Mouse (Mus musculus) CH12.LX (cell line): Measurements from ENCODE around the gene Gas2l1. TPM values are rescaled to one million over a fixed set of nuclear protein-coding genes. Genes with fewer than 3 reads are reported as not detected.

Experiments used
- DNase-seq: peaks from one replicate; pipeline ENCODE4 v3.0.0-alpha.2; 2013; ENCODE audit errors: extremely low read depth
- H3K27ac ChIP-seq: 2 replicates; pipeline ENCODE4 v1.5.1; 2012; ENCODE audit warnings: low read depth, mild to moderate bottlenecking, control low read depth, moderate library complexity; ENCODE audit not compliant: insufficient read depth
- H3K27me3 ChIP-seq: replicated peaks from 2 replicates; pipeline ENCODE3; 2012; ENCODE audit warnings: inconsistent platforms
- H3K36me3 ChIP-seq, 2 experiments: replicated peaks in 1 of 2; 2 replicates each; pipeline versions ENCODE3 to v1.6.1; 2012; ENCODE audit warnings: inconsistent platforms in 1 of 2, low read length in 1 of 2, mild to moderate bottlenecking in 1 of 2, mixed read lengths in 1 of 2, moderate library complexity in 1 of 2; ENCODE audit not compliant: control insufficient read depth in 1 of 2, insufficient read depth in 1 of 2
- H3K4me1 ChIP-seq, 2 experiments: 2 replicates each; pipeline ENCODE4 v1.6.1; 2012; ENCODE audit warnings: inconsistent platforms in 1 of 2, moderate library complexity in 1 of 2; ENCODE audit not compliant: insufficient read depth in 2 of 2, control insufficient read depth in 1 of 2
- H3K4me2 ChIP-seq: 2 replicates; pipeline ENCODE4 v1.6.1; 2012; ENCODE audit warnings: low read depth, mild to moderate bottlenecking, control low read depth; ENCODE audit not compliant: poor library complexity, insufficient read depth, severe bottlenecking
- H3K4me3 ChIP-seq, 3 experiments: fragments of 150-350 bp in 1 of 3; sonication (generic) in 1 of 3; replicated peaks in 1 of 3; 2 replicates each; pipeline versions ENCODE3 to v1.5.1; 2011 to 2012; ENCODE audit warnings: low read depth in 2 of 3, low read length in 2 of 3, mild to moderate bottlenecking in 2 of 3, moderate library complexity in 2 of 3, control low read depth in 1 of 3, improper control_type of control experiment in 1 of 3, inconsistent platforms in 1 of 3, mixed read lengths in 1 of 3; ENCODE audit not compliant: poor library complexity in 1 of 3
- H3K79me2 ChIP-seq: replicated peaks from 2 replicates; pipeline ENCODE4 v1.6.1; 2012; ENCODE audit warnings: mild to moderate bottlenecking, moderate library complexity; ENCODE audit not compliant: control insufficient read depth, poor library complexity, insufficient read depth, severe bottlenecking; ENCODE audit errors: extremely low read depth
- H3K9ac ChIP-seq: 2 replicates; pipeline ENCODE4 v1.6.1; 2012; ENCODE audit warnings: low read depth, mild to moderate bottlenecking, control low read depth, moderate library complexity; ENCODE audit not compliant: insufficient read depth
- H3K9me3 ChIP-seq: replicated peaks from 2 replicates; pipeline ENCODE3; 2012; ENCODE audit warnings: low read length, inconsistent platforms, mixed read lengths
- CTCF ChIP-seq, 2 experiments: IDR thresholded peaks in 1 of 2; conservative IDR thresholded peaks in 1 of 2; 2 replicates each; pipeline ENCODE4 v1.5.1; 2011 to 2012; ENCODE audit warnings: low read depth in 2 of 2, low read length in 2 of 2, improper control_type of control experiment in 1 of 2, inconsistent platforms in 1 of 2, mild to moderate bottlenecking in 1 of 2, moderate library complexity in 1 of 2
- EP300 ChIP-seq: IDR thresholded peaks from 2 replicates; pipeline ENCODE4 v1.6.1; 2011; ENCODE audit warnings: low read length, improper control_type of control experiment
- ETS1 ChIP-seq: conservative IDR thresholded peaks from 2 replicates; pipeline ENCODE4 v1.6.1; 2012; ENCODE audit warnings: low read depth, mild to moderate bottlenecking, inconsistent platforms, low read length, improper control_type of control experiment, moderate library complexity
- GABPA ChIP-seq: IDR thresholded peaks from 2 replicates; pipeline ENCODE4 v1.6.1; 2012; ENCODE audit warnings: low read depth, low read length, improper control_type of control experiment, inconsistent platforms; ENCODE audit not compliant: insufficient replicate concordance
- HCFC1 ChIP-seq: IDR thresholded peaks from 2 replicates; pipeline ENCODE4 v1.6.1; 2012; ENCODE audit warnings: low read depth, mild to moderate bottlenecking, inconsistent platforms, low read length, improper control_type of control experiment
- IRF4 ChIP-seq: IDR thresholded peaks from 2 replicates; pipeline ENCODE4 v1.6.1; 2014; ENCODE audit warnings: low read depth, mild to moderate bottlenecking, inconsistent platforms, low read length, improper control_type of control experiment
- KAT2A ChIP-seq: IDR thresholded peaks from 2 replicates; pipeline ENCODE4 v1.6.1; 2012; ENCODE audit warnings: low read length, improper control_type of control experiment, inconsistent platforms; ENCODE audit not compliant: insufficient replicate concordance
- MAX ChIP-seq: IDR thresholded peaks from 2 replicates; pipeline ENCODE4 v1.6.1; 2011; ENCODE audit warnings: low read length, improper control_type of control experiment
- NRF1 ChIP-seq: IDR thresholded peaks from 2 replicates; pipeline ENCODE4 v1.6.1; 2014; ENCODE audit warnings: low read depth, mild to moderate bottlenecking, inconsistent platforms, low read length, improper control_type of control experiment, moderate library complexity
- RAD21 ChIP-seq: IDR thresholded peaks from 2 replicates; pipeline ENCODE4 v1.6.1; 2011; ENCODE audit warnings: low read depth, mild to moderate bottlenecking, low read length, improper control_type of control experiment, moderate library complexity
- RCOR1 ChIP-seq: conservative IDR thresholded peaks from 2 replicates; pipeline ENCODE4 v1.6.1; 2012; ENCODE audit warnings: low read depth, mild to moderate bottlenecking, inconsistent platforms, low read length, improper control_type of control experiment
- SMC3 ChIP-seq: IDR thresholded peaks from 2 replicates; pipeline ENCODE4 v1.6.1; 2011; ENCODE audit warnings: low read depth, low read length, improper control_type of control experiment
- TBP ChIP-seq: conservative IDR thresholded peaks from 2 replicates; pipeline ENCODE4 v1.6.1; 2011; ENCODE audit warnings: low read depth, low read length, improper control_type of control experiment
- TCF12 ChIP-seq: IDR thresholded peaks from 2 replicates; pipeline ENCODE4 v1.6.1; 2014; ENCODE audit warnings: low read depth, mild to moderate bottlenecking, inconsistent platforms, low read length, improper control_type of control experiment
- UBTF ChIP-seq: IDR thresholded peaks from 2 replicates; pipeline ENCODE4 v1.6.1; 2012; ENCODE audit warnings: low read depth, mild to moderate bottlenecking, inconsistent platforms, low read length, improper control_type of control experiment, moderate library complexity
- ZC3H11A ChIP-seq: IDR thresholded peaks from 2 replicates; pipeline ENCODE4 v1.6.1; 2012; ENCODE audit warnings: low read depth, mild to moderate bottlenecking, inconsistent platforms, low read length, improper control_type of control experiment
- ZKSCAN1 ChIP-seq: IDR thresholded peaks from 2 replicates; pipeline ENCODE4 v1.6.1; 2012; ENCODE audit warnings: low read depth, inconsistent platforms, low read length, improper control_type of control experiment, borderline replicate concordance
- ZMIZ1 ChIP-seq: IDR thresholded peaks from 2 replicates; pipeline ENCODE4 v1.6.1; 2012; ENCODE audit warnings: low read depth, mild to moderate bottlenecking, inconsistent platforms, low read length, improper control_type of control experiment
- dilution Hi-C: fragments of 300-500 bp; cut with MboI; formaldehyde crosslinking; loops from 2 replicates; pipeline ENCODE4 v1.14.3; 2020; ENCODE audit warnings: low sequenced_read_pairs; ENCODE audit not compliant: extremely low pct_unique_long_range_greater_than_20kb, extremely low pct_ligation_motif_present
- in situ Hi-C: fragments of 300-500 bp; cut with MboI; formaldehyde crosslinking; loops from 3 replicates; pipeline ENCODE4 v1.14.3; 2019; ENCODE audit warnings: low sequenced_read_pairs, low pct_ligation_motif_present, low pct_unique_long_range_greater_than_20kb, mixed read lengths
- polyA plus RNA-seq: library from polyadenylated mRNA; unstranded; fragments of >175 nt; gene quantifications from 2 replicates; pipeline ENCODE4 v1.2.1, GENCODE M21; 2012; ENCODE audit warnings: low read depth; ENCODE audit not compliant: insufficient read length
- total RNA-seq, 2 experiments: library from RNA; depleted of rRNA; stranded (reverse); fragments of 300-350 nt in 1 of 2; fragments of >200 nt in 1 of 2; gene quantifications; 2 replicates each; pipeline ENCODE4 v1.2.3; 2012 to 2014

Gas2l1 gene
- total and polyA plus RNA-seq, 3 experiments = 3.3 to 12.5 (median 8.8) TPM

DNA sequence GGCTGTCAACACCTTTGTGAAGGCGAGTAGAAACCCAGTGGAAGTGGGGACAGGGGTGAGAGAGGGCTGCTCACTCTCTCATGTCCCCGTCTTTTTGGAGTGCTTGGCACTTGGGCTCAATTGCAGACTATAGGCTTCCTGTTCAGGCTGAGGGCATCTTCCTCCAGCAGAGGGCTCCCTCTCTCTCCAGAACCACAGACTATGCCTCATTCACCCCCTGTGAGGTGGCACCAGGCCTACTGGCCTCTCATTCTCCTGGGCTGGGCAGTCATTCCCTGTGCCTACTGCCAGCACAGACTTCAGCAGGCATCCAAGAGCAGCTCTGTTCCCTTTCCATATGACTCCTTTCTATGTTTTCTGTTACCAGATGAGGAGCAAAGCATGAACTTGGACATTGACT, 49.4 kb downstream of the Gas2l1 start:
- DNase-seq = peak; percentile 55
- peaks cover 62 to 87% of the 10 kb centered on the region in 2 experiments for H3K36me3 ChIP-seq
- H3K4me2 ChIP-seq = no peak overlapping the region

DNA sequence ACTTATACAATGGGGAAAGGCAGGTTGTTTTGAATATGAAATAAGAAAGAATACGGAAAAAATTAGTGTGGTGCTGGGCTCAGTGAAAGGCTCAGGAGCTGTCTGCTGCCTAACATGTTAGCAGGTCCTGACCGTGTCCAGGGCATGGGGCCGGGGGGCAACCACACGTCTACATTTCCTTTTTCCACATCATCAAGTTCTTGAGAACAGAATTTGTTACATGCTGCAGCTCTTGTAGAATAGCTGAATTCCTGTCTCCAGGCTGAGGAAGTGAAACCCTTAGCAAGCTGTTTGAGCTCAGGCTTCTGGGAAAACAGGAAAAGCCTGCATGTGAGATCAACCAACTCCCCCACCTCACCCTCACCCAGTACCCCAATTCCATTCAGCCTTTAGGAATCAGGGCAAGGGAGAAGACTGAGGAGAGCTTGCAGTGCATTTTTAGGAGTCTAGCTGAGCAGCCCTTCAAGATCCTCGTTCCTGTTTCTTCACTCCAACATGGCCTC, 52.9 kb downstream of the Gas2l1 start:
- in situ Hi-C loops = no loop called here
- no peaks in the 10 kb centered on the region for H3K79me2 ChIP-seq
- peak; percentile 43 for DNase-seq
- no peaks in the 10 kb centered on the region for H3K27me3 ChIP-seq
- TF ChIP-seq RCOR1 = no peak
- TF ChIP-seq ETS1 = peak; percentile 15; the same call in 1 of the 2 replicates
- no peak for TF ChIP-seq GABPA
- TF ChIP-seq TCF12 = no peak
- TF ChIP-seq IRF4 = peak; percentile 46; the same call in 1 of the 2 replicates
- peak; percentile 67 for TF ChIP-seq EP300
- TF ChIP-seq, all 38 proteins: peak for 3
- Histone ChIP-seq H3K9me3 (no peaks in the 10 kb centered on the region), H3K4me1 (peaks cover 8 to 56% of the 10 kb centered on the region in 2 experiments; a peak in 3 of 4 replicates), H3K4me2 (no peak overlapping the region), H3K4me3 (no peak overlapping the region), H3K36me3 (peaks cover 42 to 67% of the 10 kb centered on the region in 2 experiments), H3K9ac (no peak overlapping the region), H3K27ac (no peak overlapping the region)
- dilution Hi-C loops = no loop called here

More for the DNA sequence above, 49.4 kb downstream of the Gas2l1 start:
- Histone ChIP-seq H3K4me1 (peaks cover 4 to 26% of the 10 kb centered on the region in 2 experiments; a peak in 2 of 4 replicates), H3K9me3 (no peaks in the 10 kb centered on the region), H3K9ac (no peak overlapping the region), H3K4me3 (no peak overlapping the region), H3K79me2 (no peaks in the 10 kb centered on the region), H3K27ac (no peak overlapping the region), H3K27me3 (no peaks in the 10 kb centered on the region)
- dilution Hi-C loops = no loop called here
- in situ Hi-C loops = loop anchor here (5.0 kb wide), 1 partner anchor 52 kb away; the partner anchor contains the start of gene Gas2l1
- TF ChIP-seq RCOR1 = no peak
- TF ChIP-seq HCFC1 = no peak
- TF ChIP-seq ZKSCAN1 = no peak
- TF ChIP-seq MAX = no peak
- TF ChIP-seq TBP = no peak
- peak; percentile 84 for TF ChIP-seq SMC3
- TF ChIP-seq NRF1 = no peak
- no peak for TF ChIP-seq ZMIZ1
- peak; percentile 28 to 82; a peak in 3 of 4 replicates for TF ChIP-seq CTCF (conservative IDR thresholded peaks at IDR 0.05 in 1 of 2, IDR thresholded peaks at IDR 0.05 in 1 of 2; ENCODE audit: low read depth in 2 of 2, low read length in 2 of 2)
- TF ChIP-seq RAD21 = peak; percentile 71
- no peak for TF ChIP-seq UBTF
- TF ChIP-seq IRF4 = no peak
- TF ChIP-seq ZC3H11A = peak; percentile 9; the same call in 1 of the 2 replicates
- no peak for TF ChIP-seq KAT2A
